Mouse (Mus musculus): ENCODE data around the gene Zmynd10. TPM values are rescaled to one million over a fixed set of nuclear protein-coding genes. Genes with fewer than 3 reads are reported as not detected.

Gene Zmynd10
- total and polyA plus RNA-seq, 3 experiments = 1.1 to 6.2 TPM; not detected in 1

- Histone ChIP-seq H3K4me1 (ENCODE audit: insufficient read depth, low read depth, low read length) (peaks cover 79% of the 10 kb centered on the region), H3K27me3 (ENCODE audit: insufficient read depth, low read length) (no peaks in the 10 kb centered on the region), H3K36me3 (replicated peaks) (peaks cover 74% of the 10 kb centered on the region), H3K4me3 (ENCODE audit: low read depth, low read length) (peak overlapping the region; percentile 79), H3K9me3 (replicated peaks) (no peaks in the 10 kb centered on the region)
- DNase-seq (ENCODE audit: low spot score) (no peak), ATAC-seq (ENCODE audit: extremely low read depth, insufficient number of reproducible peaks, low FRiP score, poor library complexity, severe bottlenecking) (no peak)
- no peak for TF ChIP-seq GATA1 (IDR thresholded peaks at IDR 0.05; ENCODE audit: borderline replicate concordance, low read length)
- no peak for TF ChIP-seq CTCF (IDR thresholded peaks at IDR 0.05; ENCODE audit: low read depth, low read length)
- TF ChIP-seq TAL1 (conservative IDR thresholded peaks at IDR 0.05; ENCODE audit: low read depth, low read length) = no peak
- no peak for TF ChIP-seq GATA2 (IDR thresholded peaks at IDR 0.05; ENCODE audit: borderline replicate concordance, low read depth, low read length)
- no peak for TF ChIP-seq POLR2AphosphoS5 (IDR thresholded peaks at IDR 0.05; ENCODE audit: insufficient replicate concordance, low read depth, low read length)
Measured at GRCm38 (mm10) chr9:107542352-107542686, 4.8 kb upstream of the Zmynd10 start.

- TF ChIP-seq TAL1 (conservative IDR thresholded peaks at IDR 0.05; ENCODE audit: low read depth, low read length) (no peak), GATA2 (IDR thresholded peaks at IDR 0.05; ENCODE audit: borderline replicate concordance, low read depth, low read length) (no peak), POLR2AphosphoS5 (IDR thresholded peaks at IDR 0.05; ENCODE audit: insufficient replicate concordance, low read depth, low read length) (no peak), CTCF (IDR thresholded peaks at IDR 0.05; ENCODE audit: low read depth, low read length) (no peak), GATA1 (IDR thresholded peaks at IDR 0.05; ENCODE audit: borderline replicate concordance, low read length) (no peak)
- H3K4me3 ChIP-seq (ENCODE audit: low read depth, low read length) = peak overlapping the region; percentile 79
- DNase-seq (ENCODE audit: low spot score) (no peak), ATAC-seq (ENCODE audit: extremely low read depth, insufficient number of reproducible peaks, low FRiP score, poor library complexity, severe bottlenecking) (no peak)
- no peaks in the 10 kb centered on the region for H3K27me3 ChIP-seq (ENCODE audit: insufficient read depth, low read length)
- H3K4me1 ChIP-seq (ENCODE audit: insufficient read depth, low read depth, low read length) = peaks cover 79% of the 10 kb centered on the region
- H3K36me3 ChIP-seq (replicated peaks) = peaks cover 70% of the 10 kb centered on the region
- H3K9me3 ChIP-seq (replicated peaks) = no peaks in the 10 kb centered on the region
Measured at GRCm38 (mm10) chr9:107542721-107543120, 4.4 kb upstream of the Zmynd10 start.

DNA sequence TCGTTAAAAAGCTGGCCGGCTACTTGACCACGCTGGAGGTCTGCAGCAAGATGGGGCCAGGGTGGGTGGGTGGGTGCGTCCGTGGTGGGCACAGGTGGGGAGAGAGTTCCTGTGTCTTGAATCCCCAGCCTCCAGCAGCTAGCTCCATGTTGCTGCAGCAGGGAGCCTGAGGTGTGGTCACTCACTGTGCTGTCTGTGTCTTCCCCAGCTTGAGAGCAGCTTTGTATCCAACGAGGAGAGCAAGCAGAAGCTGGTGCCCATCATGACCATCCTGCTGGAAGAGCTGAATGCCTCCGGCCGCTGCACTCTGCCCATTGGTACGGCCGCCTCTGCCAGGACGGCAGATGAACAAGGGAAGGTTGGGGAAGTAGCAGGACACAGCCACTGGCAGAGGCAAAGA lies 3.8 kb upstream of the Zmynd10 start:
- Histone ChIP-seq H3K27me3 (ENCODE audit: insufficient read depth, low read length) (no peaks in the 10 kb centered on the region), H3K36me3 (replicated peaks) (peaks cover 64% of the 10 kb centered on the region), H3K4me3 (ENCODE audit: low read depth, low read length) (no peak overlapping the region; the same call in 1 of the 2 replicates), H3K4me1 (ENCODE audit: insufficient read depth, low read depth, low read length) (peaks cover 79% of the 10 kb centered on the region), H3K9me3 (replicated peaks) (no peaks in the 10 kb centered on the region)
- DNase-seq (ENCODE audit: low spot score) (no peak), ATAC-seq (ENCODE audit: extremely low read depth, insufficient number of reproducible peaks, low FRiP score, poor library complexity, severe bottlenecking) (no peak)
- TF ChIP-seq GATA1 (IDR thresholded peaks at IDR 0.05; ENCODE audit: borderline replicate concordance, low read length) (no peak), GATA2 (IDR thresholded peaks at IDR 0.05; ENCODE audit: borderline replicate concordance, low read depth, low read length) (no peak), CTCF (IDR thresholded peaks at IDR 0.05; ENCODE audit: low read depth, low read length) (no peak)

- TF ChIP-seq TAL1 (conservative IDR thresholded peaks at IDR 0.05; ENCODE audit: low read depth, low read length) (no peak), POLR2AphosphoS5 (IDR thresholded peaks at IDR 0.05; ENCODE audit: insufficient replicate concordance, low read depth, low read length) (no peak), GATA2 (IDR thresholded peaks at IDR 0.05; ENCODE audit: borderline replicate concordance, low read depth, low read length) (no peak), CTCF (IDR thresholded peaks at IDR 0.05; ENCODE audit: low read depth, low read length) (no peak), GATA1 (IDR thresholded peaks at IDR 0.05; ENCODE audit: borderline replicate concordance, low read length) (no peak)
- ATAC-seq (ENCODE audit: extremely low read depth, insufficient number of reproducible peaks, low FRiP score, poor library complexity, severe bottlenecking) = no peak
- H3K36me3 ChIP-seq (replicated peaks) = peaks cover 54% of the 10 kb centered on the region
- no peak for DNase-seq (ENCODE audit: low spot score)
- H3K4me3 ChIP-seq (ENCODE audit: low read depth, low read length) = no peak overlapping the region
- H3K9me3 ChIP-seq (replicated peaks) = no peaks in the 10 kb centered on the region
- no peaks in the 10 kb centered on the region for H3K27me3 ChIP-seq (ENCODE audit: insufficient read depth, low read length)
- H3K4me1 ChIP-seq (ENCODE audit: insufficient read depth, low read depth, low read length) = peaks cover 77% of the 10 kb centered on the region
Measured at GRCm38 (mm10) chr9:107544196-107544700, 2.9 kb upstream of the Zmynd10 start.

- H3K9me3 ChIP-seq (replicated peaks) = no peaks in the 10 kb centered on the region
- TF ChIP-seq TAL1 (conservative IDR thresholded peaks at IDR 0.05; ENCODE audit: low read depth, low read length) (no peak), GATA1 (IDR thresholded peaks at IDR 0.05; ENCODE audit: borderline replicate concordance, low read length) (no peak), POLR2AphosphoS5 (IDR thresholded peaks at IDR 0.05; ENCODE audit: insufficient replicate concordance, low read depth, low read length) (no peak), GATA2 (IDR thresholded peaks at IDR 0.05; ENCODE audit: borderline replicate concordance, low read depth, low read length) (no peak), CTCF (IDR thresholded peaks at IDR 0.05; ENCODE audit: low read depth, low read length) (no peak)
- no peak overlapping the region for H3K4me3 ChIP-seq (ENCODE audit: low read depth, low read length)
- ATAC-seq (ENCODE audit: extremely low read depth, insufficient number of reproducible peaks, low FRiP score, poor library complexity, severe bottlenecking) (no peak), DNase-seq (ENCODE audit: low spot score) (no peak)
- H3K36me3 ChIP-seq (replicated peaks) = peaks cover 50% of the 10 kb centered on the region
- peaks cover 77% of the 10 kb centered on the region for H3K4me1 ChIP-seq (ENCODE audit: insufficient read depth, low read depth, low read length)
- no peaks in the 10 kb centered on the region for H3K27me3 ChIP-seq (ENCODE audit: insufficient read depth, low read length)
Measured at GRCm38 (mm10) chr9:107544729-107545128, 2.4 kb upstream of the Zmynd10 start.

DNA sequence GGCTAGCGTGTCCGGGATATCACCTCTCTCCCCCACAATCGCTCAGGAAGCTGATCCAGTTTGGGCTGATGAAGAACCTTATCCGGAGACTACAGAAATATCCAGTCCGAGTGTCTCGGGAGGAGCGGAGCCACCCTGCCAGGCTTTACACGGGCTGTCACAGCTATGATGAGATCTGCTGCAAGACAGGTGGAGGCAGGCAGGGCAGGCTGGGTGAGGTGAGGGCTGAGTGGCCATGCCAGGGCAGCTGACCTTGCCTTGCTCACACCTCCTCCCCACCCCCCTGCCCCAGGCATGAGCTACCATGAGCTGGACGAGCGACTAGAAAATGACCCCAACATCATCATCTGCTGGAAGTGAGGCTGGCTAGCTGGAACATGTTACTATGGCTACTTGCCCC lies 1.9 kb upstream of the Zmynd10 start:
- H3K9me3 ChIP-seq (replicated peaks) = no peaks in the 10 kb centered on the region
- no peak for ATAC-seq (ENCODE audit: extremely low read depth, insufficient number of reproducible peaks, low FRiP score, poor library complexity, severe bottlenecking)
- H3K36me3 ChIP-seq (replicated peaks) = peaks cover 45% of the 10 kb centered on the region
- TF ChIP-seq GATA1 (IDR thresholded peaks at IDR 0.05; ENCODE audit: borderline replicate concordance, low read length) (no peak), POLR2AphosphoS5 (IDR thresholded peaks at IDR 0.05; ENCODE audit: insufficient replicate concordance, low read depth, low read length) (no peak), GATA2 (IDR thresholded peaks at IDR 0.05; ENCODE audit: borderline replicate concordance, low read depth, low read length) (no peak), CTCF (IDR thresholded peaks at IDR 0.05; ENCODE audit: low read depth, low read length) (no peak), TAL1 (conservative IDR thresholded peaks at IDR 0.05; ENCODE audit: low read depth, low read length) (no peak)
- H3K4me3 ChIP-seq (ENCODE audit: low read depth, low read length) = no peak overlapping the region
- H3K27me3 ChIP-seq (ENCODE audit: insufficient read depth, low read length) = no peaks in the 10 kb centered on the region
- DNase-seq (ENCODE audit: low spot score) = no peak
- H3K4me1 ChIP-seq (ENCODE audit: insufficient read depth, low read depth, low read length) = peaks cover 74% of the 10 kb centered on the region
